Mouse (Mus musculus): Measurements from ENCODE around the gene Corin. TPM values are rescaled to one million over a fixed set of nuclear protein-coding genes. Genes with fewer than 3 reads are reported as not detected.

Gene Corin
- polyA plus RNA-seq, 1 experiment from 2014 or later: 0.32 TPM

- H3K4me1 ChIP-seq (ENCODE audit: control insufficient read depth, insufficient read depth, low read length): no peaks in the 10 kb centered on the region
- no peak for ATAC-seq
- no peaks in the 10 kb centered on the region for H3K27me3 ChIP-seq (replicated peaks; ENCODE audit: control insufficient read depth, insufficient read depth, low read length)
- H3K4me2 ChIP-seq (ENCODE audit: low read depth, low read length): no peak overlapping the region
- WGBS: 78% methylated on average over 17 of the region's 17 CpGs
- H3K27ac ChIP-seq (ENCODE audit: low read length): no peak overlapping the region
- H3K9ac ChIP-seq (ENCODE audit: low read depth, low read length): no peak overlapping the region
- no peaks in the 10 kb centered on the region for H3K36me3 ChIP-seq (ENCODE audit: control insufficient read depth, insufficient read depth, low read length)
- H3K9me3 ChIP-seq (ENCODE audit: control insufficient read depth, low read length): no peaks in the 10 kb centered on the region
- no peak overlapping the region for H3K4me3 ChIP-seq (ENCODE audit: low read length)
Measured at GRCm38 (mm10) chr5:72258409-72259297, 245.6 kb downstream of the Corin start.

DNA sequence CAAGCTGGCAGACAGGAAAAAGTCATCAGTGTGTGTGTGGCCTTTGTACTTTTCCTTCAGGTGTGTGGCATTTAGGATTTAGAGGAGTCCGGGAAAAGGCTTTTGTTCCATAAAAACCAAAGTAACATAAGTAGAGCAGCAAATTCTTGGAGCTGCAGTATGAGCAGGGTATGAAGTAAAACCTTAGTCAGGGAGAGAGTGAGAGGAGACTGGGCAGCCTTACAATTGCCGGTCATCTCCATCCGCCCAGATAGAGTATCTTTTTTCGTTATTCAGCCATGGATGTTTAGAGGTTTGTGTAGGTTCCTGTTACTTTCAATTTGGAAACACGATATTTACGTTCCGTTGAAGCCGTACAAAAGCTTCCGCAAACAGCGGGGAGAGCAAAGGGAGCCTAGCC is 247.2 kb downstream of the Corin start:
- ATAC-seq: no peak
- no peak overlapping the region for H3K4me2 ChIP-seq (ENCODE audit: low read depth, low read length)
- H3K4me3 ChIP-seq (ENCODE audit: low read length): no peak overlapping the region
- H3K27ac ChIP-seq (ENCODE audit: low read length): no peak overlapping the region
- H3K27me3 ChIP-seq (replicated peaks; ENCODE audit: control insufficient read depth, insufficient read depth, low read length): no peaks in the 10 kb centered on the region
- no peaks in the 10 kb centered on the region for H3K36me3 ChIP-seq (ENCODE audit: control insufficient read depth, insufficient read depth, low read length)
- no peaks in the 10 kb centered on the region for H3K4me1 ChIP-seq (ENCODE audit: control insufficient read depth, insufficient read depth, low read length)
- no peak overlapping the region for H3K9ac ChIP-seq (ENCODE audit: low read depth, low read length)
- H3K9me3 ChIP-seq (ENCODE audit: control insufficient read depth, low read length): no peaks in the 10 kb centered on the region
- 88% methylated on average over 10 of the region's 10 CpGs for WGBS

DNA sequence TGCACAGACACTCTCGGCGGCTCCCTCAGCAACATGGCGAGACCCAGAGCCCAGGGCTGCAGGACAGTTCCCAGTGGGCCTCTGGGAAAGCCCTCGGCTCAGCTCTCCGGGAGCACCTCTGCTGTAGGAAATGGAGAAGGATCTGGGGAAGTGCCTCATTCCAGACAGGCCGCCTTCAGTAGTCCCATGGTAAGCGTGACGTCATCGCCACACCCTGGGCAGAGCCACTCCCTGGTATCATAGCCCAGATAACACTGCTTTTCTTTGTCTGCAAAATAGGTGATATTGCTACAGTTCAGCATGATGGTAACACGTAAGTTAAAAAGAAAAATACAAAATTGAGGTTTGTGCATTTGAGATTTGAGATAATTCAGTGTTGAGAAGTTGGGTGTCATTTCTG is 249.3 kb downstream of the Corin start:
- no peak for ATAC-seq
- Histone ChIP-seq H3K27me3 (replicated peaks; ENCODE audit: control insufficient read depth, insufficient read depth, low read length) (no peaks in the 10 kb centered on the region), H3K27ac (ENCODE audit: low read length) (no peak overlapping the region), H3K4me3 (ENCODE audit: low read length) (no peak overlapping the region), H3K4me2 (ENCODE audit: low read depth, low read length) (no peak overlapping the region), H3K36me3 (ENCODE audit: control insufficient read depth, insufficient read depth, low read length) (no peaks in the 10 kb centered on the region), H3K4me1 (ENCODE audit: control insufficient read depth, insufficient read depth, low read length) (no peaks in the 10 kb centered on the region), H3K9ac (ENCODE audit: low read depth, low read length) (no peak overlapping the region), H3K9me3 (ENCODE audit: control insufficient read depth, low read length) (no peaks in the 10 kb centered on the region)
- 86% methylated on average over 10 of the region's 10 CpGs for WGBS

DNA sequence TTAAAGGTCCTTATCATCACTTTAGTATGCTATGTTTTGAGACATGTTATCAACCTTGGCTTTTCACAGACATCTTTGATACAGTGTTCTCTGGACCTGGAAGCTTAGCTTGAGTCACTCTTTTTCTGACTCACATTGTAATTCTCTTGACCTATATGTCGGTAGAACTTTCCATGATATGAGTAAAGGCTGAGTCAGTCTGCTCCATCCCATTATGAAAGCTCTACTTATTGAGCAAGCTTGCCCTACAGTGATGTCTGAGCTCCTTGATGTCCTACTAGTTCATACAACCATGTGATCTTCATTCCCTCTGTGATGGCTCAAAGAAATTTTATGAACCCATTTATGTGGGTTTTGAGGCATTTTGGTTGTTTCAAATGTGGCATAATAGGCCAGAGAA is 254.1 kb downstream of the Corin start:
- Histone ChIP-seq H3K27ac (ENCODE audit: low read length) (no peak overlapping the region), H3K4me1 (ENCODE audit: control insufficient read depth, insufficient read depth, low read length) (no peaks in the 10 kb centered on the region), H3K4me2 (ENCODE audit: low read depth, low read length) (no peak overlapping the region), H3K36me3 (ENCODE audit: control insufficient read depth, insufficient read depth, low read length) (no peaks in the 10 kb centered on the region), H3K9ac (ENCODE audit: low read depth, low read length) (no peak overlapping the region), H3K9me3 (ENCODE audit: control insufficient read depth, low read length) (no peaks in the 10 kb centered on the region), H3K27me3 (replicated peaks; ENCODE audit: control insufficient read depth, insufficient read depth, low read length) (no peaks in the 10 kb centered on the region), H3K4me3 (ENCODE audit: low read length) (no peak overlapping the region)
- WGBS: 92% methylated on average over 1 of the region's 1 CpGs
- no peak for ATAC-seq

Other genes starting within 250 kb of the Corin start
- gene Nfxl1, start 55.2 kb upstream of the Corin start, polyA plus RNA-seq (2015; fragmentation: Nextera tagmentation; extraction: Ambion mirVana): 9.6 and 11.3 TPM in 2 replicates
- gene Zar1, start 76.8 kb upstream of the Corin start, polyA plus RNA-seq (2015; fragmentation: Nextera tagmentation; extraction: Ambion mirVana): 0.09 TPM in 1 of 2 replicates, not detected in the other
- gene Gm5868, start 83.1 kb upstream of the Corin start, polyA plus RNA-seq (2015; fragmentation: Nextera tagmentation; extraction: Ambion mirVana): 0.29 and 0.42 TPM in 2 replicates
- gene Cnga1, start 139.8 kb upstream of the Corin start, polyA plus RNA-seq (2015; fragmentation: Nextera tagmentation; extraction: Ambion mirVana): not detected in 2 replicates
- gene Nipal1, start 143.3 kb upstream of the Corin start, polyA plus RNA-seq (2015; fragmentation: Nextera tagmentation; extraction: Ambion mirVana): 34.5 and 37.7 TPM in 2 replicates
- 0.48 and 0.54 TPM in 2 replicates for gene Txk, start 248.3 kb upstream of the Corin start, polyA plus RNA-seq (2015; fragmentation: Nextera tagmentation; extraction: Ambion mirVana)